Mouse (Mus musculus) midbrain, embryonic 14.5 days (tissue): Measurements from ENCODE around the gene Slc35b3. TPM values are rescaled to one million over a fixed set of nuclear protein-coding genes. Genes with fewer than 3 reads are reported as not detected.

Source experiments
- ATAC-seq: fragments of 200-750 bp; cut with Nextera tagmentation; 2 replicates; pipeline ENCODE4 v1.8.0; 2017; ENCODE audit warnings: moderate number of reproducible peaks, moderate library complexity; ENCODE audit not compliant: low FRiP score, low TSS enrichment
- DNase-seq: peaks from one replicate; pipeline ENCODE4 v3.0.0-alpha.2; 2015
- H3K27ac ChIP-seq: fragments of 300-500 bp; sonication (generic); replicated peaks from 2 replicates; pipeline ENCODE4 v1.5.1; 2014; ENCODE audit warnings: mild to moderate bottlenecking, low read depth, low read length, moderate library complexity
- H3K27me3 ChIP-seq: fragments of 300-500 bp; sonication (generic); 2 replicates; pipeline ENCODE4 v1.6.1; 2014; ENCODE audit warnings: low read length, control low read depth, mixed read lengths; ENCODE audit not compliant: control insufficient read depth, insufficient read depth
- H3K36me3 ChIP-seq: fragments of 300-500 bp; sonication (generic); 2 replicates; pipeline ENCODE4 v1.6.1; 2014; ENCODE audit warnings: low read length, control low read depth; ENCODE audit not compliant: control insufficient read depth, insufficient read depth
- H3K4me1 ChIP-seq: fragments of 300-500 bp; sonication (generic); 2 replicates; pipeline ENCODE4 v1.6.1; 2014; ENCODE audit warnings: mild to moderate bottlenecking, antibody characterized with exemption, low read length, control low read depth; ENCODE audit not compliant: control insufficient read depth, insufficient read depth
- H3K4me2 ChIP-seq: fragments of 300-500 bp; sonication (generic); 2 replicates; pipeline ENCODE4 v1.6.1; 2014; ENCODE audit warnings: mild to moderate bottlenecking, low read length, moderate library complexity
- H3K4me3 ChIP-seq: fragments of 300-500 bp; sonication (generic); replicated peaks from 2 replicates; pipeline ENCODE4 v1.5.1; 2014; ENCODE audit warnings: low read depth, low read length
- H3K9ac ChIP-seq: fragments of 300-500 bp; sonication (generic); replicated peaks from 2 replicates; pipeline ENCODE4 v1.6.1; 2014; ENCODE audit warnings: mild to moderate bottlenecking, low read length, moderate library complexity
- H3K9me3 ChIP-seq: fragments of 300-500 bp; sonication (generic); 2 replicates; pipeline ENCODE4 v1.6.1; 2016; ENCODE audit warnings: low read length, control low read depth, mixed read lengths; ENCODE audit not compliant: control insufficient read depth
- WGBS: fragments of 180-500 bp; shearing (Covaris S2); extraction: QIAGEN DNeasy Blood & Tissue Kit; methylation state at CpG from one replicate; pipeline ENCODE4 v1.1.7; 2014; 5-methylcytosine and 5-hydroxymethylcytosine counted together
- polyA plus RNA-seq: library from polyadenylated mRNA; unstranded; fragments of >200 nt; fragmentation: Nextera tagmentation; extraction: Ambion mirVana; gene quantifications from 2 replicates; pipeline ENCODE4 v1.2.1, GENCODE M21; 2014

Gene Slc35b3
- polyA plus RNA-seq, result 37.1 and 38.2 TPM in 2 replicates

GRCm38 (mm10) chr13:38960063-38961050, at the start of gene Slc35b3:
TSS of gene Slc35b3 (minus strand) at chr13:38960875.
- H3K9ac ChIP-seq, result peak within 1 kb of the TSS; percentile 87
- H3K27ac ChIP-seq, result peak within 1 kb of the TSS; percentile 74
- H3K4me3 ChIP-seq, result peak within 1 kb of the TSS; percentile 92
- H3K9me3 ChIP-seq, result no peaks in the 10 kb centered on the region
- H3K27me3 ChIP-seq, result no peaks in the 10 kb centered on the region
- H3K36me3 ChIP-seq, result peaks cover 6% of the 10 kb centered on the region; the same call in 1 of the 2 replicates
- H3K4me1 ChIP-seq, result peaks cover 15% of the 10 kb centered on the region
- H3K4me2 ChIP-seq, result peak within 1 kb of the TSS; percentile 73
- WGBS, result 1% methylated on average over 67 of the region's 67 CpGs
- ATAC-seq (peak; percentile 97), DNase-seq (peak; percentile 92)

GRCm38 (mm10) chr13:39010280-39010679, 49.6 kb upstream of the Slc35b3 start:
- DNase-seq, result no peak
- ATAC-seq, result no peak
- Histone ChIP-seq H3K4me2 (no peak overlapping the region), H3K27ac (no peak overlapping the region), H3K36me3 (no peaks in the 10 kb centered on the region), H3K4me3 (no peak overlapping the region), H3K27me3 (no peaks in the 10 kb centered on the region), H3K4me1 (no peaks in the 10 kb centered on the region), H3K9ac (no peak overlapping the region), H3K9me3 (no peaks in the 10 kb centered on the region)
- 73% methylated on average over 4 of the region's 4 CpGs for WGBS

DNA sequence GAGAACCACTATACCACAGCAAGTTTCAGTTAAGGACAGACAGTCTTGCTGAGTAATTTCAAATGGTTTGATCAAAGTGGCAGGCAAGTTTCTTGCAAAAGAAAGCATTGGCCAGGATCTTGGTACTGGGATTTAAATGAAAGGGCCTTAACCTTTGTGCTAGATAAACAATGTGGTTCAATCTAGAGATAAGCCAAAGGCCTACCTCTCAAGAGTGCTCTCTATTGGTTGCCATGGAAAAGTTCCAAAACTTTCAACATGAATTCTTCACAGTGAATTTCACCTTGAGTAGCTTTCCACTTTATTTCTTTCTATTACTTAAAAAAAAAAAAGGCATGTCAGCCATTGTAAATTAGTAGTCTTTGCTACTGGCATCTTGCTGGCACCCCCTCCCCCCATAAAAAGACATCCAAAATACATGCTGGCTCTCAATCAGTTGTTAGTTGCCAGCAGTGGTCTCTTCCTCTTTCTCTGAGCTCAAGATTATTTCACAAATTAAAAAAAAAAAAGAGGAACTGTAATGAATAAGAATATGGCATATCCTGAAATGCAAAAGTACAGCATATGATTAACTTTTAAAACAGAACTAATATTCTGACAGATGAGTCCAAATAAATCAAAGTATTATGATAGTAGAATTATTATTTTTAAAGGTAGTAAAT, 42.6 kb upstream of the Slc35b3 start:
- DNase-seq (no peak), ATAC-seq (no peak)
- H3K9me3 ChIP-seq, result no peaks in the 10 kb centered on the region
- no peaks in the 10 kb centered on the region for H3K27me3 ChIP-seq
- H3K27ac ChIP-seq, result no peak overlapping the region
- H3K4me3 ChIP-seq, result no peak overlapping the region
- no peak overlapping the region for H3K4me2 ChIP-seq
- H3K4me1 ChIP-seq, result no peaks in the 10 kb centered on the region
- no peaks in the 10 kb centered on the region for H3K36me3 ChIP-seq
- no peak overlapping the region for H3K9ac ChIP-seq

- H3K9me3 ChIP-seq, result no peaks in the 10 kb centered on the region
- 60% methylated on average over 1 of the region's 1 CpGs for WGBS
These were observed 41.7 kb upstream of the Slc35b3 start for GRCm38 (mm10) chr13:39002424-39002823.

GRCm38 (mm10) chr13:39001434-39001833, 40.8 kb upstream of the Slc35b3 start:
- H3K27ac ChIP-seq, result no peak overlapping the region
- H3K27me3 ChIP-seq, result no peaks in the 10 kb centered on the region
- H3K9ac ChIP-seq, result no peak overlapping the region
- DNase-seq, result no peak
- H3K9me3 ChIP-seq, result no peaks in the 10 kb centered on the region
- no peak for ATAC-seq
- H3K4me3 ChIP-seq, result no peak overlapping the region
- WGBS, result 93% methylated on average over 11 of the region's 11 CpGs
- H3K4me2 ChIP-seq, result no peak overlapping the region
- no peaks in the 10 kb centered on the region for H3K36me3 ChIP-seq
- no peaks in the 10 kb centered on the region for H3K4me1 ChIP-seq

More at GRCm38 (mm10) chr13:39002424-39002823, 41.7 kb upstream of the Slc35b3 start:
- Histone ChIP-seq H3K4me1 (no peaks in the 10 kb centered on the region), H3K27ac (no peak overlapping the region), H3K4me2 (no peak overlapping the region), H3K4me3 (no peak overlapping the region), H3K27me3 (no peaks in the 10 kb centered on the region), H3K9ac (no peak overlapping the region), H3K36me3 (no peaks in the 10 kb centered on the region)
- DNase-seq (no peak), ATAC-seq (no peak)

DNA sequence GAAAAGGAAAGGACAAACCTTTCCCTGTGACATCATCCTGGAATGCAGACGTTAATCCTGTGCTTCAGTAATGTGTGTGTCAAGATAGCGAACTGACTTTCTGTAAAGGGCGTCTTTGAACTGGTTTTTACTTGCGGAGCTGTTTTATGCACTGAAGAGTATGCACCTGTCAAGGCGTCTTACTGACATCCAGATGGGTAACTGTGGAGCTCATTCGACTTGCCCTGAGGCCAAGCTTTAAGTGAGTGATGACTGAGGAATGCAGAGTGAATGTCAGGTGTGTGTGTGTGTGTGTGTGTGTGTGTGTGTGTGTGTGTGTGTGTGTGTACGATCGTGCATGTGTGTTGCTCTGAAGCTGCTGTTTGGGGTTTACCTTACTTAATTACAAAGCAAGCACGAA, 38.3 kb upstream of the Slc35b3 start:
- H3K36me3 ChIP-seq, result no peaks in the 10 kb centered on the region
- DNase-seq, result peak; percentile 41
- no peak overlapping the region for H3K4me2 ChIP-seq
- H3K4me3 ChIP-seq, result no peak overlapping the region
- H3K4me1 ChIP-seq, result no peaks in the 10 kb centered on the region
- ATAC-seq, result no peak
- H3K27ac ChIP-seq, result no peak overlapping the region
- H3K9ac ChIP-seq, result no peak overlapping the region
- 69% methylated on average over 9 of the region's 9 CpGs for WGBS
- H3K27me3 ChIP-seq, result no peaks in the 10 kb centered on the region
- H3K9me3 ChIP-seq, result no peaks in the 10 kb centered on the region

GRCm38 (mm10) chr13:38992529-38992928, 31.9 kb upstream of the Slc35b3 start:
- ATAC-seq (no peak), DNase-seq (peak; percentile 83)
- no peaks in the 10 kb centered on the region for H3K27me3 ChIP-seq
- H3K4me3 ChIP-seq, result no peak overlapping the region
- 26% methylated on average over 5 of the region's 5 CpGs for WGBS
- H3K4me2 ChIP-seq, result no peak overlapping the region
- no peaks in the 10 kb centered on the region for H3K36me3 ChIP-seq
- no peaks in the 10 kb centered on the region for H3K9me3 ChIP-seq
- H3K27ac ChIP-seq, result no peak overlapping the region
- H3K9ac ChIP-seq, result no peak overlapping the region
- H3K4me1 ChIP-seq, result no peaks in the 10 kb centered on the region

DNA sequence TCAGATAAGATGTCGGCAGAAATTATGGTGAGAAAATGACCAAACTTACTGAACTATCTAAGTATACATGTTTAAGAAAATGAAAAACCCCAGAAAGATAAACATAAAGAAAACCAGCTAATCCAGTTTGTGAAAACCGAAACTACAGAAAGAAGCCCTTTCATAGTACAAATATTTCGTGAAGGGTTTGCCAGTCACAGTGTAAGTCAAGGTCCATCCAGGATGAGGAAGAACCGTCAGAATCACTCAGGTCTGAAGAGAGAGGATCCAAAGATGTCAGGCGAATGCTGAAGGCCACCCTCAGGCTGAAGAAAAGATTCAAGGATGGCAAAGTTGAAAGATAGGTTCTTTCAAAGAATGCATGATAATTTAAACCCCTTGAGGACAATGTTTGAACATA, 23.1 kb upstream of the Slc35b3 start:
- 87% methylated on average over 5 of the region's 5 CpGs for WGBS
- Histone ChIP-seq H3K36me3 (no peaks in the 10 kb centered on the region), H3K4me3 (no peak overlapping the region), H3K27me3 (no peaks in the 10 kb centered on the region), H3K27ac (no peak overlapping the region), H3K4me2 (no peak overlapping the region), H3K4me1 (no peaks in the 10 kb centered on the region), H3K9me3 (no peaks in the 10 kb centered on the region), H3K9ac (no peak overlapping the region)
- ATAC-seq (no peak), DNase-seq (no peak)
